Mouse (Mus musculus) heart, embryonic 15.5 days (tissue): ENCODE data around the gene Pgap3. TPM values are rescaled to one million over a fixed set of nuclear protein-coding genes. Genes with fewer than 3 reads are reported as not detected.
A peak's percentile ranks its signal among the peaks of the same experiment; 100 is the strongest.

ENCODE experiments used
- ATAC-seq: fragments of 200-750 bp; cut with Nextera tagmentation; replicated peaks from 2 replicates; pipeline ENCODE4 v1.8.0; 2017; ENCODE audit warnings: low read depth, moderate TSS enrichment; ENCODE audit not compliant: insufficient number of reproducible peaks, insufficient read depth, low FRiP score
- H3K27ac ChIP-seq: fragments of 300-500 bp; sonication (generic); 2 replicates; pipeline ENCODE4 v1.5.1; 2015; ENCODE audit warnings: mild to moderate bottlenecking, inconsistent platforms
- H3K27me3 ChIP-seq: fragments of 300-500 bp; sonication (generic); 2 replicates; pipeline ENCODE4 v1.6.1; 2015; ENCODE audit warnings: inconsistent platforms
- H3K36me3 ChIP-seq: fragments of 300-500 bp; sonication (generic); 2 replicates; pipeline ENCODE4 v1.6.1; 2015; ENCODE audit warnings: mild to moderate bottlenecking, inconsistent platforms
- H3K4me1 ChIP-seq: fragments of 300-500 bp; sonication (generic); replicated peaks from 2 replicates; pipeline ENCODE4 v1.6.1; 2015; ENCODE audit warnings: inconsistent platforms
- H3K4me2 ChIP-seq: fragments of 300-500 bp; sonication (generic); 2 replicates; pipeline ENCODE4 v1.6.1; 2015; ENCODE audit warnings: inconsistent platforms, mild to moderate bottlenecking, moderate library complexity
- H3K4me3 ChIP-seq: fragments of 300-500 bp; sonication (generic); 2 replicates; pipeline ENCODE4 v1.5.1; 2015; ENCODE audit warnings: mild to moderate bottlenecking, inconsistent platforms
- H3K9ac ChIP-seq: fragments of 300-500 bp; sonication (generic); 2 replicates; pipeline ENCODE4 v1.6.1; 2015; ENCODE audit warnings: mild to moderate bottlenecking, inconsistent platforms
- H3K9me3 ChIP-seq: fragments of 300-500 bp; sonication (generic); replicated peaks from 2 replicates; pipeline ENCODE4 v1.6.1; 2016; ENCODE audit warnings: inconsistent platforms
- WGBS: fragments of 180-500 bp; shearing (Covaris S2); methylation state at CpG from one replicate; pipeline ENCODE4 v1.1.7; 2015; ENCODE audit warnings: mixed read lengths; 5-methylcytosine and 5-hydroxymethylcytosine counted together
- polyA plus RNA-seq: library from polyadenylated mRNA; unstranded; fragments of >200 nt; fragmentation: Nextera tagmentation; extraction: Ambion mirVana; gene quantifications from 2 replicates; pipeline ENCODE4 v1.2.1, GENCODE M21; 2015

Pgap3 gene
- polyA plus RNA-seq, 1 experiment from 2014 or later: 17.0 TPM

- no peak overlapping the region for H3K4me2 ChIP-seq
- peaks cover 46% of the 10 kb centered on the region for H3K36me3 ChIP-seq
- 0 out of 2 replicates have a peak overlapping the region, but pooled peaks have one; percentile 78 for H3K4me3 ChIP-seq
- no peak overlapping the region for H3K9ac ChIP-seq
- ATAC-seq: no peak
- H3K27ac ChIP-seq: no peak overlapping the region
- 80% methylated on average over 6 of the region's 6 CpGs for WGBS
- no peaks in the 10 kb centered on the region for H3K27me3 ChIP-seq
- no peaks in the 10 kb centered on the region for H3K9me3 ChIP-seq
- H3K4me1 ChIP-seq: peaks cover 9% of the 10 kb centered on the region; the same call in 1 of the 2 replicates
These were observed 37.2 kb upstream of the Pgap3 start for GRCm38 (mm10) chr11:98437441-98437840.

DNA sequence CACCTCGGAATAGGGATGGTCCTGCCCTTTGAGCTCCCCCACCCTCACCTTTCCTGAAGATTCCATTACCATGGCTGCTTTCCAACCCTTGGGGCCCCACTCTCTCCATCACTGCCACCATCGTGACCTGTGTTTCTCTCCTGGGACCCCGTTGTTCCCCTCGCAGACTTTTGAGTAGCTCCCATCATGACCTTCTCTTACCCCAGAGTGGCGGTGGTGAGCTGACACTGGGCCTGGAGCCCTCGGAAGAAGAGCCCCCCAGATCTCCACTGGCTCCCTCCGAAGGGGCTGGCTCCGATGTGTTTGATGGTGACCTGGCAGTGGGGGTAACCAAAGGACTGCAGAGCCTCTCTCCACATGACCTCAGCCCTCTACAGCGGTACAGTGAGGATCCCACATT, 35.4 kb upstream of the Pgap3 start:
- no peak overlapping the region for H3K27ac ChIP-seq
- H3K36me3 ChIP-seq: peaks cover 64% of the 10 kb centered on the region
- WGBS: 89% methylated on average over 9 of the region's 9 CpGs
- no peak overlapping the region for H3K9ac ChIP-seq
- peaks cover 9% of the 10 kb centered on the region; the same call in 1 of the 2 replicates for H3K4me1 ChIP-seq
- H3K27me3 ChIP-seq: no peaks in the 10 kb centered on the region
- no peak for ATAC-seq
- no peaks in the 10 kb centered on the region for H3K9me3 ChIP-seq
- H3K4me3 ChIP-seq: no peak overlapping the region
- H3K4me2 ChIP-seq: no peak overlapping the region

- H3K27ac ChIP-seq: no peak overlapping the region
- H3K9ac ChIP-seq: no peak overlapping the region
- no peak overlapping the region for H3K4me3 ChIP-seq
- H3K9me3 ChIP-seq: no peaks in the 10 kb centered on the region
- WGBS: 79% methylated on average over 9 of the region's 9 CpGs
- no peak overlapping the region for H3K4me2 ChIP-seq
- H3K36me3 ChIP-seq: peaks cover 96% of the 10 kb centered on the region
- no peaks in the 10 kb centered on the region for H3K4me1 ChIP-seq
- H3K27me3 ChIP-seq: no peaks in the 10 kb centered on the region
- no peak for ATAC-seq
These were observed 31.6 kb upstream of the Pgap3 start for GRCm38 (mm10) chr11:98431743-98432502.

GRCm38 (mm10) chr11:98428436-98428835, 28.1 kb upstream of the Pgap3 start:
- Histone ChIP-seq H3K9me3 (no peaks in the 10 kb centered on the region), H3K4me2 (no peak overlapping the region), H3K4me3 (no peak overlapping the region), H3K36me3 (peaks cover 95% of the 10 kb centered on the region), H3K27me3 (no peaks in the 10 kb centered on the region), H3K4me1 (no peaks in the 10 kb centered on the region), H3K9ac (no peak overlapping the region), H3K27ac (no peak overlapping the region)
- ATAC-seq: no peak
- whole genome bisulfite sequencing: 76% methylated on average over 5 of the region's 5 CpGs

- Histone ChIP-seq H3K27me3 (no peaks in the 10 kb centered on the region), H3K9ac (no peak overlapping the region), H3K4me3 (no peak overlapping the region), H3K27ac (no peak overlapping the region), H3K36me3 (peaks cover 96% of the 10 kb centered on the region), H3K4me1 (no peaks in the 10 kb centered on the region), H3K9me3 (no peaks in the 10 kb centered on the region), H3K4me2 (no peak overlapping the region)
- no peak for ATAC-seq
- WGBS: 89% methylated on average over 7 of the region's 7 CpGs
These were observed 26.3 kb upstream of the Pgap3 start for GRCm38 (mm10) chr11:98426592-98426991.

DNA sequence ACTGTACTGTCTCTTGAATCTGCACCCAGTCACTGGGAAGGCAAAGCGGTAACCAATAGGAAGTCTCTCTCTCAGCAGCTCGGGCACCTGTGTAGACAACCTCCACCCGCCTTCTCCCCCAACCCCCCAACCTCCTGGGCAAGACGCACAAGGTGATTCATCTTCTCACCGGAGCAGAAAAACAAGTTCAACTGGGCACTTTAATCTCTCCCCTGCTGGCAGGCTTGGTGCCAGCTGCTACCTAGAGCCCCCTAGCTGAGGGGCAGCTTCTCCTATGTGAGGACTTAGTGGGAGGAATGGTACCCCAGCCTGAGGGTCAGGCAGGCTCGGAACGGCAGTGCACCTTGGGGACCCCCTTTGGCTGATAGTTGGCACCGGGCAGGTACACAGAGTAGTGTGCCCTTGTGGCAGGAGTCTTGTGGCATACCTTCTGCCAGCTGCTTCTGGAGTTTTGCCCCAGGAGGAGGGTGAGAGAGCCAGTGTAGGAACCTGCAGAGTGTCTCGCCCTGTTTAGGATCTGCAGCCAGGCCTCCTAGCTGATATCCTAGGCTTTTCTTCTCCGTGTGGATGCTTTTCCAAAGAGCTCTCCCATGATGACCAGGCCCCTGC, 18.8 kb upstream of the Pgap3 start:
- no peak for ATAC-seq
- Histone ChIP-seq H3K27me3 (no peaks in the 10 kb centered on the region), H3K9me3 (no peaks in the 10 kb centered on the region), H3K4me3 (no peak overlapping the region), H3K4me2 (no peak overlapping the region), H3K4me1 (peaks cover 57% of the 10 kb centered on the region), H3K36me3 (peaks cover 40% of the 10 kb centered on the region), H3K27ac (peak overlapping the region; percentile 8), H3K9ac (no peak overlapping the region)
- 72% methylated on average over 10 of the region's 10 CpGs for WGBS

- no peak overlapping the region for H3K4me3 ChIP-seq
- ATAC-seq: no peak
- 49% methylated on average over 6 of the region's 6 CpGs for WGBS
These were observed 18.0 kb upstream of the Pgap3 start for GRCm38 (mm10) chr11:98418273-98418672.

DNA sequence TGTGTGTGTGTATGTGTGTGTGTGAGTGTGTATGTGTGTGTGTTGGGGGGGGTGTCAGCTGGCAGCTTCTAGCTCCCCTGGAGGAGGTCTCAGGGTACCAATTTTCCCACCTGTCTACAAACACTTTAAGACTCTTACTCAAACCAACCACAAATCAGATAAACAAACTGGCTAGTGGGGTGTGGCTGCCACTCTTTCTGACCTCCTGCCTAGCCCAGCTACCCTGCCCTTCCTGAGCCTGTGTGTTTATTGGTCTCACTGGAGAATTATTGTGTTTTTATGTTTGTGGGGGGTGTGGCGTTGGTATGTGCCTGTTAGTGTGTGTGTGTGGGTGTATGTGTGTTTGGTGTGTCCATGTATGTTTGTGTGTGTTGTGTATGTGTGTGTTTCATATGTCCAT, 16.8 kb upstream of the Pgap3 start:
- H3K36me3 ChIP-seq: peaks cover 20% of the 10 kb centered on the region
- no peak overlapping the region for H3K4me3 ChIP-seq
- H3K4me1 ChIP-seq: peaks cover 63% of the 10 kb centered on the region
- no peak overlapping the region for H3K4me2 ChIP-seq
- H3K27ac ChIP-seq: no peak overlapping the region
- H3K27me3 ChIP-seq: no peaks in the 10 kb centered on the region
- ATAC-seq: no peak
- no peak overlapping the region for H3K9ac ChIP-seq
- H3K9me3 ChIP-seq: no peaks in the 10 kb centered on the region
- 75% methylated on average over 1 of the region's 1 CpGs for WGBS

More at GRCm38 (mm10) chr11:98418273-98418672, 18.0 kb upstream of the Pgap3 start:
- Histone ChIP-seq H3K4me1 (peaks cover 62% of the 10 kb centered on the region), H3K9ac (no peak overlapping the region), H3K36me3 (peaks cover 32% of the 10 kb centered on the region), H3K9me3 (no peaks in the 10 kb centered on the region), H3K27ac (peak overlapping the region; percentile 51; the same call in 1 of the 2 replicates), H3K27me3 (no peaks in the 10 kb centered on the region), H3K4me2 (no peak overlapping the region)

DNA sequence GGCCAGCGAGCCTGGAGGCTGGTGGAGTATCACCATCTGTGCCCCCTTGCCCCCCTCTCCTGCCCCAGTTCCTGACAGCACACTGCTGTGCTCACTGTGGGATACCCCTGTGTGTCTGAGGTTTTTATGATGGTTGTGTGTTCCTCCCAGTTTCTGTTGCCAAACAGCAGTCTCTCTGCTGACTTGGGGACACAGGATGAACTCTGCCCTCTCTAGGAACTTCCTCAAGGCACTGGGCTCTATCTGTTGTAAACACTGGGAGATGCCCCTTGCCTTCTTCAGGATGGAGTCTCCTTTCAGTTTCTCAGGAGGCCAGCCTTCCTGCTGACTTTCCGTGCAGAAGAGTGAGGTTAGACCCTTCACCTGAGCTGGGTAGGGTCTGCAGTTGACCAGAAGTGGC, 13.9 kb upstream of the Pgap3 start:
- H3K36me3 ChIP-seq: no peaks in the 10 kb centered on the region
- ATAC-seq: no peak
- H3K27ac ChIP-seq: peak overlapping the region; percentile 98; the same call in 1 of the 2 replicates
- no peaks in the 10 kb centered on the region for H3K9me3 ChIP-seq
- 20% methylated on average over 2 of the region's 2 CpGs for WGBS
- peak overlapping the region; percentile 75 for H3K4me2 ChIP-seq
- peak overlapping the region; percentile 98 for H3K4me3 ChIP-seq
- H3K4me1 ChIP-seq: peaks cover 70% of the 10 kb centered on the region
- H3K27me3 ChIP-seq: no peaks in the 10 kb centered on the region
- peak overlapping the region; percentile 99; the same call in 1 of the 2 replicates for H3K9ac ChIP-seq

DNA sequence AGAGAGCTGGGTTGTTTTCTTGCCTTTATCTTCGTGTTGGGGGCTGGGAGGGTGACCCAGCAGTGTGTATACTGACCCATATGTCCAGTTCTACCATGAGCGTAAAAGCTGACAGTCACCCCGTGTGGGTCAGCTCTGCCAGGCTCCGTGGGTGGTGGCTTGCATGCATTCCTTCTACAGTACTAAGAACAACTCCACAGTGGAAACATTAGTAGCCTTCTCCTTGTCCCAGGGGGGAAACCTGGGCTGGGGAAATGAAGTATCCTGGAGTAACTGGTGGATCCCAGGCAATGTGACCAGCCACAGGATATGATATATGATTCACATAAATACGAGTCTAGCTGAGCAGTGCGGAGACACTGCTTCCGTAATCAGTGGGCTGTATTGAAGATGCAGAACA, 13.4 kb upstream of the Pgap3 start:
- Histone ChIP-seq H3K27me3 (no peaks in the 10 kb centered on the region), H3K4me1 (peaks cover 70% of the 10 kb centered on the region), H3K4me3 (peak overlapping the region; percentile 98), H3K4me2 (peak overlapping the region; percentile 75), H3K27ac (peak overlapping the region; percentile 98), H3K36me3 (no peaks in the 10 kb centered on the region), H3K9me3 (no peaks in the 10 kb centered on the region), H3K9ac (peak overlapping the region; percentile 99)
- WGBS: 13% methylated on average over 7 of the region's 7 CpGs
- ATAC-seq: no peak

DNA sequence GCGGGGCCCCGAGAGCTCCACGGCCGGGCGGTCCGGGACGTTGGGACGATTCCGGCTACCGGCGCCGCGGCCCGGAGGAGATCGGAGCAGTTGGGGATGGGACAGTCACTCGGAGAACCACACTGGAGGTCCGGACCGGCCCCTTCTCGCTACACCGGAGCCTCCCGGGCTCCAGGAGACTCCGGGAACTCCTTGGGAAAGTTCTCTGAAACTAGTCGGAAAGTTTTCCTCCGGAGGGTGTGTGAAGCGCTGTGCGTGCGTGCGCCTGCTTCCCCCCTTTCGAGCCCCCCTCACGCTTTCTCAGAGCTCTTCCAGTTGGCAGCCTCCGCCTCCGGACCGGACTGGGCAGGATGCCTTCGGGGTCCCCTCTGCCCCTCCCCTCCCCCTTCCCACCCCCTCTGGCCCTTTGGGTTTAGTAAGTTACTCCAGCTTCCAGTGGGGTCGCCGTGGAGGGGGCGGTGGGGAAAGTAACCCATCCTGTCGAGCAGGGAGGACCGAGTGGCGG, 12.6 kb upstream of the Pgap3 start:
- Histone ChIP-seq H3K9me3 (no peaks in the 10 kb centered on the region), H3K36me3 (no peaks in the 10 kb centered on the region), H3K27ac (peak overlapping the region; percentile 98), H3K4me3 (peak overlapping the region; percentile 98), H3K9ac (peak overlapping the region; percentile 99), H3K4me1 (peaks cover 62% of the 10 kb centered on the region), H3K27me3 (no peaks in the 10 kb centered on the region), H3K4me2 (peak overlapping the region; percentile 75)
- peak; percentile 50 for ATAC-seq
- under 1% methylated on average over 40 of the region's 40 CpGs for WGBS
